Comparison of ENCODE assay signal across 18 mouse cellular contexts in the genomic region with DNA sequence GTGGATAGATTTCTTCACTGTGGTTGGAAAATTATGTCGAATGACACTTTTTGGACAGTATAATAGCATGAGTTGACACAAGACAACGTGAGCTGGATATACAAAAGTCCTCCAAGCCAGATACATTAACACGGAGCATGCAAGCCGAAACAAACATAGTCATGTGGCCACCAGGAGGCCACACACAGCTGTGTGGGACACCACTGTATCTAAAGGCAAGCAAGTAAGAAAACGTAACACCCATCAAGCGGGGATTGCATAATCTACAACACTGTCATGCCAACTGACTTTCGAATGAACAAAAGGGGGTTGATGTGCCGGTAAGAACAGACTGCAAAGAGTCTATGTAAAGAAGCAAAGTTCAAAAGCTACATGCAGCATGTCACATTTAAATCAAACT.
DNase-seq lines count a peak whose midpoint lies in the region; ATAC-seq and TF ChIP-seq lines count a peak whose summit lies in the region.
"Had no signal": no experiment of that assay in that cellular context is flagged by ENCODE, and none has a peak within 500 bp of the region (broad histone marks: within the 10 kb centered on the region; RNA-seq: fewer than 3 reads in every experiment).

No protein-coding gene starts in this region.

- no peak for TF ChIP-seq POLR2A in kidney, adult 2 months (IDR thresholded peaks at IDR 0.05; ENCODE audit: low read depth, low read length)

- H3K27ac ChIP-seq in kidney, adult 2 months (ENCODE audit: insufficient read depth, low read depth, low read length) = no peak overlapping the region
- no peak overlapping the region for H3K27ac ChIP-seq in liver, postnatal 0 days (ENCODE audit: low read depth)
- no peak overlapping the region for H3K27ac ChIP-seq in liver, embryonic 11.5 days (ENCODE audit: low read depth, low read length)
- H3K27ac ChIP-seq in stomach, postnatal 0 days (replicated peaks) = no peak overlapping the region
- H3K27ac ChIP-seq: embryonic facial prominence, embryonic 10.5 days; forebrain, embryonic 13.5 days; hindbrain, embryonic 10.5 days had no signal

- no peak overlapping the region for H3K9ac ChIP-seq in liver, postnatal 0 days (replicated peaks)
- H3K9ac ChIP-seq in liver, embryonic 11.5 days (ENCODE audit: low read depth, low read length) = no peak overlapping the region
- no peak overlapping the region for H3K9ac ChIP-seq in stomach, postnatal 0 days (ENCODE audit: low read length)
- H3K9ac ChIP-seq: forebrain, embryonic 13.5 days; forebrain, postnatal 0 days; heart, embryonic 12.5 days had no signal

- H3K27me3 ChIP-seq in kidney, adult 2 months (replicated peaks; ENCODE audit: control insufficient read depth, insufficient read depth, low read length) = no peaks in the 10 kb centered on the region
- no peaks in the 10 kb centered on the region for H3K27me3 ChIP-seq in liver, postnatal 0 days (ENCODE audit: insufficient read depth, low read length)
- no peaks in the 10 kb centered on the region for H3K27me3 ChIP-seq in liver, embryonic 11.5 days (replicated peaks; ENCODE audit: control insufficient read depth, insufficient read depth, low read length)
- H3K27me3 ChIP-seq in stomach, postnatal 0 days (ENCODE audit: control insufficient read depth, insufficient read depth, low read length) = no peaks in the 10 kb centered on the region
- H3K27me3 ChIP-seq: forebrain, embryonic 13.5 days; heart, embryonic 12.5 days had no signal

- no peak overlapping the region for H3K4me2 ChIP-seq in liver, postnatal 0 days (ENCODE audit: low read depth, low read length)
- no peak overlapping the region for H3K4me2 ChIP-seq in liver, embryonic 11.5 days
- H3K4me2 ChIP-seq in stomach, postnatal 0 days (replicated peaks; ENCODE audit: low read depth) = no peak overlapping the region
- H3K4me2 ChIP-seq: forebrain, embryonic 13.5 days; heart, embryonic 12.5 days had no signal

- H3K36me3 ChIP-seq in kidney, adult 2 months (ENCODE audit: control insufficient read depth, insufficient read depth, low read length) = peaks cover 2% of the 10 kb centered on the region
- H3K36me3 ChIP-seq in liver, postnatal 0 days (replicated peaks; ENCODE audit: insufficient read depth, low read length) = no peaks in the 10 kb centered on the region
- no peaks in the 10 kb centered on the region for H3K36me3 ChIP-seq in liver, embryonic 11.5 days (ENCODE audit: control insufficient read depth, insufficient read depth, low read length)
- no peaks in the 10 kb centered on the region for H3K36me3 ChIP-seq in stomach, postnatal 0 days (ENCODE audit: control insufficient read depth, insufficient read depth, low read length)
- H3K36me3 ChIP-seq: embryonic facial prominence, embryonic 10.5 days; heart, embryonic 12.5 days; hindbrain, embryonic 10.5 days had no signal

- no peaks in the 10 kb centered on the region for H3K9me3 ChIP-seq in liver, postnatal 0 days (ENCODE audit: low read length)
- no peaks in the 10 kb centered on the region for H3K9me3 ChIP-seq in liver, embryonic 11.5 days (ENCODE audit: control insufficient read depth, low read length)
- no peaks in the 10 kb centered on the region for H3K9me3 ChIP-seq in stomach, postnatal 0 days (ENCODE audit: control insufficient read depth, low read length)
- H3K9me3 ChIP-seq: embryonic facial prominence, embryonic 10.5 days; forebrain, embryonic 13.5 days; heart, embryonic 12.5 days; hindbrain, embryonic 10.5 days had no signal

- no peak for DNase-seq in kidney, adult 2 months
- DNase-seq in kidney, adult 18-20 months = no peak
- no peak for DNase-seq in liver, postnatal 0 days
- no peak for DNase-seq in liver, embryonic 11.5 days (ENCODE audit: low spot score)
- DNase-seq in lung, postnatal 36 days = peak; percentile 9
- DNase-seq in lung, postnatal 4 days = no peak
- DNase-seq in stomach, postnatal 0 days (ENCODE audit: low spot score) = no peak
- DNase-seq in spleen, adult 12 weeks (ENCODE audit: low spot score) = no peak
- DNase-seq: adrenal gland, postnatal 25 days; cerebellum, adult 18-20 months; cerebellum, adult 9-11 months; cerebellum, postnatal 36 days; forebrain, postnatal 0 days; gastrocnemius, postnatal 14 days had no signal

- no peak for ATAC-seq in liver, postnatal 0 days
- no peak for ATAC-seq in liver, embryonic 11.5 days (replicated peaks; ENCODE audit: low FRiP score)
- ATAC-seq in stomach, postnatal 0 days (ENCODE audit: low FRiP score, low TSS enrichment) = no peak
- ATAC-seq: forebrain, embryonic 13.5 days; forebrain, postnatal 0 days had no signal

- no peak for TF ChIP-seq EP300 in liver, postnatal 0 days (IDR thresholded peaks at IDR 0.05; ENCODE audit: low read depth)
- no peak for TF ChIP-seq EP300 in stomach, postnatal 0 days (optimal IDR thresholded peaks at IDR 0.05)

- no peaks in the 10 kb centered on the region for H3K4me1 ChIP-seq in kidney, adult 2 months (ENCODE audit: control insufficient read depth, insufficient read depth, low read length)
- H3K4me1 ChIP-seq in liver, postnatal 0 days (ENCODE audit: insufficient read depth) = no peaks in the 10 kb centered on the region
- no peaks in the 10 kb centered on the region for H3K4me1 ChIP-seq in liver, embryonic 11.5 days (replicated peaks; ENCODE audit: control insufficient read depth, insufficient read depth, low read length)
- H3K4me1 ChIP-seq in stomach, postnatal 0 days (replicated peaks; ENCODE audit: control insufficient read depth, insufficient read depth) = no peaks in the 10 kb centered on the region
- H3K4me1 ChIP-seq: embryonic facial prominence, embryonic 10.5 days; forebrain, embryonic 13.5 days; hindbrain, embryonic 10.5 days had no signal

- no peak overlapping the region for H3K4me3 ChIP-seq in kidney, adult 2 months (ENCODE audit: insufficient read depth, low read depth, low read length)
- no peak overlapping the region for H3K4me3 ChIP-seq in liver, postnatal 0 days (ENCODE audit: low read depth, low read length)
- no peak overlapping the region for H3K4me3 ChIP-seq in liver, embryonic 11.5 days (ENCODE audit: low read depth, low read length)
- H3K4me3 ChIP-seq in stomach, postnatal 0 days (ENCODE audit: low read depth, low read length) = no peak overlapping the region
- H3K4me3 ChIP-seq: embryonic facial prominence, embryonic 10.5 days; forebrain, embryonic 13.5 days; heart, embryonic 12.5 days; hindbrain, embryonic 10.5 days had no signal

- WGBS in kidney, adult 2 months = 79% methylated on average over 8 of the region's 8 CpGs
- 60% methylated on average over 8 of the region's 8 CpGs for WGBS in liver, postnatal 0 days (ENCODE audit: insufficient replicate concordance)
- 82% methylated on average over 8 of the region's 8 CpGs for WGBS in liver, embryonic 11.5 days
- WGBS in stomach, postnatal 0 days = 68% methylated on average over 8 of the region's 8 CpGs

- TF ChIP-seq CTCF in kidney, adult 2 months (conservative IDR thresholded peaks at IDR 0.05; ENCODE audit: insufficient read depth, insufficient read length, low read depth, low read length) = 0 out of 2 replicates have a peak, but pooled peaks have one; percentile 2
- TF ChIP-seq CTCF in liver, postnatal 0 days (IDR thresholded peaks at IDR 0.05; ENCODE audit: low read depth) = 0 out of 2 replicates have a peak, but pooled peaks have one; percentile 12
- TF ChIP-seq CTCF in stomach, postnatal 0 days (IDR thresholded peaks at IDR 0.05; ENCODE audit: low read depth) = peak; percentile 26; the same call in 1 of the 2 replicates
